Mouse (Mus musculus) liver, adult 2 months (tissue): Measurements from ENCODE around the gene Cyb5b.

ENCODE experiments used
- CTCF ChIP-seq: fragments of 200-500 bp; IDR thresholded peaks from 2 replicates; pipeline ENCODE4 v1.5.1; 2011; ENCODE audit warnings: low read depth, low read length, control low read depth
- POLR2A ChIP-seq: fragments of 200-500 bp; IDR thresholded peaks from 2 replicates; pipeline ENCODE4 v1.6.1; 2011; ENCODE audit warnings: low read length, control low read depth; ENCODE audit not compliant: insufficient read depth; ENCODE audit errors: extremely low read depth

- TF ChIP-seq CTCF, result no peak
- no peak for TF ChIP-seq POLR2A
Measured at GRCm38 (mm10) chr8:107156816-107157215, 6.4 kb downstream of the Cyb5b start.
